Mouse (Mus musculus): ENCODE measurements at regions not wholly inside any gene's neighbourhood (a gene's known extent, or its start where the extent isn't known, plus 50 kb on each side); places are given as distances from the start of the nearest gene placed in this dataset.
A peak's percentile ranks its signal among the peaks of the same experiment; 100 is the strongest.

DNA sequence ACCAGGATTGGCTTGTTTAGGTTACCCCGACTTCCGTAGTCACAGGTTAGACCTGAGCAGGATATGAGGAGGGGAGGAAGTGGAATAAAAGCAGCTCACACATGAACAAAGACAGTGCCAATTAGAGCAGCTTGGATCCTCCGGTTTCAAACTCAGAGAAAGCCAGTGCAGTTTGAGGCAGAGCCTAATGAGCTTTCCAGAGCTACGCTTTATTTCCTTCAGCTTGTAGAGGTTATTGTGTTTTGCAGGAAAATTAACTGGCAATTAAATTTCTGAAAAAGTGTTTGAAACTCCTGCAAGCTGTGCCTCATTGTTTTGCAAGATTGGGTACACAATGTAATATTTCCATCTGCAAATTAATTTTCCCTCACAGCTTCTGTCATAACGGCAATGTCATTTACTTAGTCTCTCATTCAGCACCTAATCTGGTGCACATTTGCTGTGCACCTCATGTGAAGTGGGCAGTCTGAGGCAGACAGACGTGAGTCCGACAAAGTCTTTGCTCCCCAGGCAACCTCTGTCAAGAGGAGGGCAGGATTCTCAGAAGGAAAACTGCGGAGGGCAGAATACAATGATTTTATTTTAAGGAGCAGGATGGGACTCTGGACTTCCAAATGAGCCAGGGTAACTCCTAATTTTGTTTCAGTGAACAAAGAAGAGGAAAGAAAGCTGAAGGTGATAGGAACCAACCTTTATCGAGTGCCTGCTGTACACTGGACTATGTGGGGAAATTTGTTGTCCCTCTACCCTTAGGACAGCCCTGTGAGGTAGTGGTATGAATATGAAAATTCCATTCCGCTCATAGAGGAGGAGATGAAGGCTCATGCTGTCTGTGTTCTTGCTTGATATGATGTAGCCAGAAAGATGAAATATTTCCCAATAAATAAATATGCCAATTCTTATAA lies 217.6 kb upstream of the Nlrp1b start:
- no peak overlapping the region for H3K9ac ChIP-seq (replicated peaks)
- no peak overlapping the region for H3K4me2 ChIP-seq (ENCODE audit: low read depth, low read length)
- no peaks in the 10 kb centered on the region for H3K4me1 ChIP-seq (ENCODE audit: insufficient read depth)
- H3K4me3 ChIP-seq (ENCODE audit: low read depth, low read length), result no peak overlapping the region
- no peak for TF ChIP-seq CTCF (IDR thresholded peaks at IDR 0.05; ENCODE audit: low read depth)
- TF ChIP-seq EP300 (IDR thresholded peaks at IDR 0.05; ENCODE audit: low read depth), result no peak
- ATAC-seq, result no peak
- H3K36me3 ChIP-seq (replicated peaks; ENCODE audit: insufficient read depth, low read length), result no peaks in the 10 kb centered on the region
- no peaks in the 10 kb centered on the region for H3K27me3 ChIP-seq (ENCODE audit: insufficient read depth, low read length)
- no peaks in the 10 kb centered on the region for H3K9me3 ChIP-seq (ENCODE audit: low read length)
- no peak for DNase-seq
- 71% methylated on average over 10 of the region's 10 CpGs for WGBS (ENCODE audit: insufficient replicate concordance)
- no peak overlapping the region for H3K27ac ChIP-seq (ENCODE audit: low read depth)

DNA sequence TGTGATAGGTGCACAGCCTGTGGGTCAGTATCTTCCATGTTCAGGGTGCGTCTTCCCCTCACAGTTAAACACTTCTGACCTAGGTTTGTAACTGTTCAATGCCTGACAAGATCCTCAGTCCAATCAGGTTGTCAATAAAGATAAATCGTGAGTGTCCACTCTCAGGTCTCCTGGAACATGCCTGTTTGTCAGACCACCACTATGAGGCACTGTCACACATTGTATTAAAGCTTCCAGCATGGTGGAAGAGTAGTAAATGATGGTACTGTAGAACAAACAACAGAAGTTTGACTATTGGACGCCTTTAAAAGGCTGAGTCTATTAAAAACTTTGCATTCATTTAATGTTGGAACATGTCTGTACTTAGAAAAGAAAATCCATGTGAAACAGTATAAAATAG lies 249.6 kb upstream of the Nlrp1b start:
- WGBS (ENCODE audit: insufficient replicate concordance), result 58% methylated on average over 3 of the region's 3 CpGs
- ATAC-seq (no peak), DNase-seq (no peak)

DNA sequence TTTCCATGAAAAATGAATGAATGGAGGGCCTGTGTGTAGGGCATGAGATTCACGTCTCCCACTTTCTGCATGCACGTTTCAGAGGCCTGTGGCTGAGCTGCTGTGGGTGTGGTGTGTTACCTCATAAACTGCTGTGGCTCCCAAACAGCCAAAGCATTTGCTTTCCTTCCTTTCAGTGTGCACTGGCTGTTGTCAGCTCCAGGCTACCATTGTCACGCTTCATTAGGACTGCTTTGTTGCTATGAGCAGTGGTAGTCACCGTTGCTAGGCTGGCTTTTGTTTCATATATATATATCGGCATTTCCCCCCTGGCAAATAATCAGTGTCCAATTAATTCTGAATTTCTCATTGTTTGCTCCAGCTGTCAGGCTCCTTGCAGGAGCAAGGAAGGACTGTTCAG lies 251.9 kb upstream of the Wscd1 start:
- TF ChIP-seq EP300 (IDR thresholded peaks at IDR 0.05; ENCODE audit: low read depth) (no peak), CTCF (IDR thresholded peaks at IDR 0.05; ENCODE audit: low read depth) (no peak)
- Histone ChIP-seq H3K4me3 (ENCODE audit: low read depth, low read length) (no peak overlapping the region), H3K27ac (ENCODE audit: low read depth) (no peak overlapping the region), H3K4me2 (ENCODE audit: low read depth, low read length) (no peak overlapping the region), H3K36me3 (replicated peaks; ENCODE audit: insufficient read depth, low read length) (no peaks in the 10 kb centered on the region), H3K27me3 (ENCODE audit: insufficient read depth, low read length) (no peaks in the 10 kb centered on the region), H3K4me1 (ENCODE audit: insufficient read depth) (no peaks in the 10 kb centered on the region), H3K9ac (replicated peaks) (no peak overlapping the region), H3K9me3 (ENCODE audit: low read length) (no peaks in the 10 kb centered on the region; the same call in 1 of the 2 replicates)
- ATAC-seq (no peak), DNase-seq (no peak)
- 68% methylated on average over 5 of the region's 5 CpGs for WGBS (ENCODE audit: insufficient replicate concordance)

More for the DNA sequence above, 249.6 kb upstream of the Nlrp1b start:
- H3K9me3 ChIP-seq (ENCODE audit: low read length), result no peaks in the 10 kb centered on the region
- no peak overlapping the region for H3K4me3 ChIP-seq (ENCODE audit: low read depth, low read length)
- H3K4me2 ChIP-seq (ENCODE audit: low read depth, low read length), result no peak overlapping the region
- no peak overlapping the region for H3K9ac ChIP-seq (replicated peaks)
- no peaks in the 10 kb centered on the region for H3K36me3 ChIP-seq (replicated peaks; ENCODE audit: insufficient read depth, low read length)
- no peaks in the 10 kb centered on the region for H3K27me3 ChIP-seq (ENCODE audit: insufficient read depth, low read length)
- no peak overlapping the region for H3K27ac ChIP-seq (ENCODE audit: low read depth)
- 0 out of 2 replicates have a peak, but pooled peaks have one; percentile 3 for TF ChIP-seq CTCF (IDR thresholded peaks at IDR 0.05; ENCODE audit: low read depth)
- TF ChIP-seq EP300 (IDR thresholded peaks at IDR 0.05; ENCODE audit: low read depth), result no peak
- no peaks in the 10 kb centered on the region for H3K4me1 ChIP-seq (ENCODE audit: insufficient read depth)

DNA sequence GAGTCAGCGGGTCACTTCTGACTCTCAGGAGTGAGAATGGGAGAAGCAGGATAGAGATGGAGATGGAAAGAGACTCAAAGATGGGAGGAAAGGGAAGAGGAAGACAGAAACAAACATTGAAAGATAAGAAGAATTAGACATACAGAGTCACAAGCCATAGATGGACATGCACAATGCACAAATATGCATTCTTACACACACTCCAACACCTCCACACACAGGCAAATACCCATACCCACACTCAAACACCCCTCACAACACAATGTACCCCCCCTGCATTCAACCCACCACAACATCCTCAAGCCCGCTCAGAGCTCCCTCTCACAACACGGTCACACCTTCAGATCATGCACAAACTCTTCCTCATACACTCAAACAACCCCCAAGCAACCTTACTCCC lies 251.4 kb upstream of the Wscd1 start:
- no peak overlapping the region for H3K4me2 ChIP-seq (ENCODE audit: low read depth, low read length)
- no peaks in the 10 kb centered on the region for H3K36me3 ChIP-seq (replicated peaks; ENCODE audit: insufficient read depth, low read length)
- H3K4me3 ChIP-seq (ENCODE audit: low read depth, low read length), result no peak overlapping the region
- TF ChIP-seq CTCF (IDR thresholded peaks at IDR 0.05; ENCODE audit: low read depth) (no peak), EP300 (IDR thresholded peaks at IDR 0.05; ENCODE audit: low read depth) (no peak)
- H3K9me3 ChIP-seq (ENCODE audit: low read length), result no peaks in the 10 kb centered on the region
- WGBS (ENCODE audit: insufficient replicate concordance), result 77% methylated on average over 3 of the region's 3 CpGs
- H3K27ac ChIP-seq (ENCODE audit: low read depth), result no peak overlapping the region
- H3K9ac ChIP-seq (replicated peaks), result no peak overlapping the region
- no peak for DNase-seq
- H3K4me1 ChIP-seq (ENCODE audit: insufficient read depth), result no peaks in the 10 kb centered on the region
- ATAC-seq, result no peak
- H3K27me3 ChIP-seq (ENCODE audit: insufficient read depth, low read length), result no peaks in the 10 kb centered on the region

DNA sequence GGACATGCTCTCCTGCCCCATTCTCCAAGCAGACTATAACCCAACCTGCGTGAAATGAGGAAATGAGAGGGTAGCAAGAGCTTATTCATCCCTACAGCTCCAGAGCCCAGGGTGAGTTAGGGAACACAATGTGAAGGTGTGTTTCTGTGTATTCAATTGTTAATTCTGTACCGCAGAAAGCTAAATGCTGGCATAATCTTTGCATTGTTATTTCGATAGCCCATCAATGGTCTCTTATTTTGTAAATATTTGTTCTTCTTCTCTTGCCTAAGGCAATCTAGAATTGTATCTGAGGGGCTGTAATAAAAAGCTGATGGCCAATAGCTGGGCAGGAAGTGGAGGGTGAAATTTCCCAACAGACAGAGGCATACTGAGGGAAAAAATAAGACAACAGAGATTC lies 247.6 kb upstream of the Wscd1 start:
- H3K9ac ChIP-seq (replicated peaks), result no peak overlapping the region
- no peak for TF ChIP-seq CTCF (IDR thresholded peaks at IDR 0.05; ENCODE audit: low read depth)
- no peak for TF ChIP-seq EP300 (IDR thresholded peaks at IDR 0.05; ENCODE audit: low read depth)
- no peaks in the 10 kb centered on the region for H3K36me3 ChIP-seq (replicated peaks; ENCODE audit: insufficient read depth, low read length)
- DNase-seq (no peak), ATAC-seq (no peak)
- 60% methylated on average over 3 of the region's 3 CpGs for WGBS (ENCODE audit: insufficient replicate concordance)
- H3K27me3 ChIP-seq (ENCODE audit: insufficient read depth, low read length), result no peaks in the 10 kb centered on the region
- H3K4me3 ChIP-seq (ENCODE audit: low read depth, low read length), result no peak overlapping the region
- H3K4me2 ChIP-seq (ENCODE audit: low read depth, low read length), result no peak overlapping the region
- H3K4me1 ChIP-seq (ENCODE audit: insufficient read depth), result no peaks in the 10 kb centered on the region
- no peaks in the 10 kb centered on the region for H3K9me3 ChIP-seq (ENCODE audit: low read length)
- H3K27ac ChIP-seq (ENCODE audit: low read depth), result no peak overlapping the region

DNA sequence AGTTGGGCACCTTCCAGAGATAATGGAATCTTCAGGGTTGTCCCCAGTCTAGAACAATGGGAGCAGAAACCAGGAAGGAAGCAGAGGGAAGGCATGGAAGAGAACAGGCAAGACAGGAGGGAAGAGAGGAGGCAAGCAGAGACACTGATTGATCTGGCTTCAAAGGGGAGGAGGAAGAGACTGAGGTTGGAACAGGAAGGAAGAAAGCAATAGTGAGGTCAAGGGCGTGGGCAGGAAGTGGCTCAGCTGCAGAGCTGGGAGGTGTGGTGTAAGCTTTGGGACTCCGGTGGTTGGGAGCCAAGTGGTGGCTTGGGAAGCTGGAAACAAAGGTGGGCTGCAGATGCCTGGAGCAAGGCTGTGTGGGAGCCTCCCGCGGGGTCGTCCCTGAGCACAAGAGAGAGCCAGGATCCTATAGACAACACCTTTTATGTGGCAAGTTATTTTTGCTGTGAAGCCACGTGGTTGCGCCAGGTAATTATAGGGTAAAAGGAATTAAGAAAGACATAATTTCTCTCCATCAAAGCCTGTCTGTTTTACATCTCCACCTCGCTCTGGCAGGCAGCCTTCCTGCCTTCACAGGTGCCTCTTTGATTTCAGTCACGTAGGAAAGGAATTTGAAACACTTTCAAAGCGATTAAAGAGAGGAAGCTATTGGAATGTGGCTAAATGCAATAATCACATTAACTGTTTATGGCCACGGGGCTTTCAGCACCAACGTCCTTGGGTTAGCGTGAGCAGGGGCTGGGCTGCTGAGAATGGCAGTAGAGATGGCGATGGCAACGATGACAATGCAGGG lies 237.3 kb upstream of the Wscd1 start:
- Histone ChIP-seq H3K9ac (replicated peaks) (no peak overlapping the region), H3K4me3 (ENCODE audit: low read depth, low read length) (no peak overlapping the region), H3K9me3 (ENCODE audit: low read length) (no peaks in the 10 kb centered on the region), H3K27me3 (ENCODE audit: insufficient read depth, low read length) (no peaks in the 10 kb centered on the region), H3K36me3 (replicated peaks; ENCODE audit: insufficient read depth, low read length) (no peaks in the 10 kb centered on the region), H3K4me1 (ENCODE audit: insufficient read depth) (no peaks in the 10 kb centered on the region), H3K4me2 (ENCODE audit: low read depth, low read length) (no peak overlapping the region), H3K27ac (ENCODE audit: low read depth) (no peak overlapping the region)
- DNase-seq, result no peak
- ATAC-seq, result no peak
- no peak for TF ChIP-seq CTCF (IDR thresholded peaks at IDR 0.05; ENCODE audit: low read depth)
- no peak for TF ChIP-seq EP300 (IDR thresholded peaks at IDR 0.05; ENCODE audit: low read depth)
- 59% methylated on average over 15 of the region's 15 CpGs for WGBS (ENCODE audit: insufficient replicate concordance)
